Comparison of ENCODE assay signal across 8 mouse cellular contexts in the genomic region with DNA sequence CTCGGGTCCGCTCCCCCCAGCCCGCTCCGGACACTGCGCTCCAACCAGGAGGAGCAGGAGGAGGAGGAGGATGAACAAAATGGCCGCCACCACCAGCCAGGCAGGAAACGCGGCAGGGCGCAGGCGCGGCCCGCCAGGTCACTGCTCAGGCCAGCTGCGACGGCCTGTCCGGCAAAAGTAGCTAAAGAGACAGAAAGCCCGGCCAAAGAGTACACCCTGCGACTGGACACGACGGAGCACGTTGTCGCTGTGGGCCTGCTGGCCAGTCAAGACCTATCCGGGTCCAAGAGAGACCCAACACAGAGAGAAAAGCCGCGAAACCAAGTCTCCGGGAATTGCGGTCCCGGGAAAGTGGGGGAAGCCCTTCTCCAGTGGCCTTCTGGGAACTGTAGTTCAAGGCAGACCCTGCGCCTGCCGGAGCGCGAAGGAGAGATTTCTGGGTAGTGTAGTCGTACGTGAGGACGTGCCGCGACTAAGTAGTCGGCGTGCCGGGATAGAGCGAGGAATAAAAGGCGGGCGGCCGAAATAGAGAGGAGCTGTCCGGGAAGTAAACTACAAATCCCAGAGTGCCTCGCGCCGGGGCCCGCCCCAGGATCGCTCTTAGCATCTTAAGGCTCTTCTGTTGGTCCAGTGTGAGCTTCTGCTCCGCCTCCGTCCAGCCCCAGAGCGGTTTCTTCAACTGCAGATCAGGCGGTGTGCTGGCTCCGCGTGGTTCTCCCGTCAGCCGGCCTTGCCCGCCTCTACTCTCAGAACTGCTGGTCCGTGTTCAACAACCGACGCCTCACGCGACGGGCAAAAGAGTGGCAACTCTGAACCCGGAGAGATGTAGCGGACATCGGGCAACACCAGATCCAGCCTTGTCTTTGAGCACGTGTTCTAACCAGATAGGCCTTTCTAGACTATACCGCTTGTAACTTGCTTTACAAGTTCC. TPM values are rescaled to one million over a fixed set of nuclear protein-coding genes. Genes with fewer than 3 reads are reported as not detected.
DNase-seq lines count a peak whose midpoint lies in the region; ATAC-seq lines count a peak whose summit lies in the region.

A gene (minus strand): TSS at position 433 of the 931 bp plus-strand sequence.

- DNase-seq in CD4-positive, CD25-positive, alpha-beta regulatory T cell, adult 2 months (ENCODE audit: low read depth, low spot score), result peak; percentile 97
- peak; percentile 90 for DNase-seq in fat pad, adult 2 months (ENCODE audit: extremely low read depth, low read depth, low spot score)
- DNase-seq in kidney, postnatal 10 days, result peak; percentile 99
- DNase-seq in natural killer cell, adult 2 months (ENCODE audit: low spot score in 2 of 2), result peak; percentile 96 to 97

- H3K4me2 ChIP-seq in heart, embryonic 13.5 days, result peak within 1 kb of the TSS; percentile 93
- peak within 1 kb of the TSS; percentile 76 for H3K4me2 ChIP-seq in liver, embryonic 12.5 days
- peak within 1 kb of the TSS; percentile 70 for H3K4me2 ChIP-seq in stomach, embryonic 15.5 days

- ATAC-seq in heart, embryonic 13.5 days (ENCODE audit: extremely low read depth, insufficient number of reproducible peaks, low FRiP score, low TSS enrichment), result peak; percentile 99
- ATAC-seq in liver, embryonic 12.5 days, result peak; percentile 96
- ATAC-seq in stomach, embryonic 15.5 days (ENCODE audit: insufficient read depth, low FRiP score, low read depth), result peak; percentile 99

- H3K36me3 ChIP-seq in heart, embryonic 13.5 days, result no peaks in the 10 kb centered on the region
- H3K36me3 ChIP-seq in liver, embryonic 12.5 days, result no peaks in the 10 kb centered on the region
- no peaks in the 10 kb centered on the region for H3K36me3 ChIP-seq in stomach, embryonic 15.5 days

- WGBS in heart, embryonic 13.5 days, result under 1% methylated on average over 69 of the region's 69 CpGs
- WGBS in liver, embryonic 12.5 days (ENCODE audit: insufficient replicate concordance), result under 1% methylated on average over 67 of the region's 69 CpGs
- WGBS in stomach, embryonic 15.5 days, result under 1% methylated on average over 69 of the region's 69 CpGs

- H3K9ac ChIP-seq in heart, embryonic 13.5 days, result peak within 1 kb of the TSS; percentile 97
- peak within 1 kb of the TSS; percentile 92 for H3K9ac ChIP-seq in liver, embryonic 12.5 days
- peak within 1 kb of the TSS; percentile 91 for H3K9ac ChIP-seq in stomach, embryonic 15.5 days

- peak within 1 kb of the TSS; percentile 88 for H3K4me3 ChIP-seq in brown adipose tissue, adult 24 weeks (ENCODE audit: insufficient read depth, low read depth, low read length)
- H3K4me3 ChIP-seq in heart, embryonic 13.5 days, result peak within 1 kb of the TSS; percentile 96
- H3K4me3 ChIP-seq in liver, embryonic 12.5 days, result peak within 1 kb of the TSS; percentile 98
- peak within 1 kb of the TSS; percentile 90 for H3K4me3 ChIP-seq in stomach, embryonic 15.5 days (replicated peaks)

- peak within 1 kb of the TSS; percentile 99 for H3K27ac ChIP-seq in brown adipose tissue, adult 24 weeks (replicated peaks; ENCODE audit: low read depth, low read length)
- peak within 1 kb of the TSS; percentile 97 for H3K27ac ChIP-seq in heart, embryonic 13.5 days (replicated peaks)
- H3K27ac ChIP-seq in liver, embryonic 12.5 days, result peak within 1 kb of the TSS; percentile 97
- H3K27ac ChIP-seq in stomach, embryonic 15.5 days, result peak within 1 kb of the TSS; percentile 95

- H3K9me3 ChIP-seq in heart, embryonic 13.5 days, result no peaks in the 10 kb centered on the region
- H3K9me3 ChIP-seq in liver, embryonic 12.5 days (replicated peaks), result no peaks in the 10 kb centered on the region
- H3K9me3 ChIP-seq in stomach, embryonic 15.5 days, result no peaks in the 10 kb centered on the region

- H3K4me1 ChIP-seq in brown adipose tissue, adult 24 weeks (ENCODE audit: control insufficient read depth, insufficient read depth, insufficient read length, low read length), result no peaks in the 10 kb centered on the region
- H3K4me1 ChIP-seq in heart, embryonic 13.5 days, result peaks cover 30% of the 10 kb centered on the region
- peaks cover 27% of the 10 kb centered on the region for H3K4me1 ChIP-seq in liver, embryonic 12.5 days
- H3K4me1 ChIP-seq in stomach, embryonic 15.5 days, result peaks cover 7% of the 10 kb centered on the region; the same call in 1 of the 2 replicates

- H3K27me3 ChIP-seq in heart, embryonic 13.5 days (replicated peaks), result no peaks in the 10 kb centered on the region
- no peaks in the 10 kb centered on the region for H3K27me3 ChIP-seq in liver, embryonic 12.5 days (replicated peaks)
- H3K27me3 ChIP-seq in stomach, embryonic 15.5 days (replicated peaks), result no peaks in the 10 kb centered on the region

RNA-seq across cellular contexts. Expression of the gene that starts here (rescaled TPM):
- polyA plus RNA-seq in brown adipose tissue, adult 24 weeks (2012; ENCODE audit: insufficient read depth, insufficient read length, missing spikeins), result 38.1 and 43.4 TPM in 2 replicates
- 16.4 and 17.9 TPM in 2 replicates for polyA plus RNA-seq in heart, embryonic 13.5 days (2015; fragmentation: Nextera tagmentation; extraction: Ambion mirVana)
- polyA plus RNA-seq in liver, embryonic 12.5 days (2016; fragmentation: Nextera tagmentation; extraction: Ambion mirVana), result 17.9 and 18.2 TPM in 2 replicates
- polyA plus RNA-seq in stomach, embryonic 15.5 days (2015; fragmentation: Nextera tagmentation; extraction: Ambion mirVana), result 26.8 and 28.5 TPM in 2 replicates

Comparison
In these comparisons a context has a peak if more than half of its experiments do, and no peak if none do; other contexts are left out.
1. Peak in every context shown above with its lines: DNase-seq, ATAC-seq, H3K4me3 ChIP-seq and H3K27ac ChIP-seq.